Mouse (Mus musculus) stomach, postnatal 0 days (tissue): ENCODE measurements at regions not wholly inside any gene's neighbourhood (a gene's known extent, or its start where the extent isn't known, plus 50 kb on each side); places are given as distances from the start of the nearest gene placed in this dataset.

Experiments
- CTCF ChIP-seq: IDR thresholded peaks from 2 replicates; pipeline ENCODE4 v1.5.1; 2016; ENCODE audit warnings: antibody characterized with exemption, low read depth, mild to moderate bottlenecking, moderate library complexity
- EP300 ChIP-seq: optimal IDR thresholded peaks from 2 replicates; pipeline ENCODE3; 2016; ENCODE audit warnings: antibody characterized with exemption

DNA sequence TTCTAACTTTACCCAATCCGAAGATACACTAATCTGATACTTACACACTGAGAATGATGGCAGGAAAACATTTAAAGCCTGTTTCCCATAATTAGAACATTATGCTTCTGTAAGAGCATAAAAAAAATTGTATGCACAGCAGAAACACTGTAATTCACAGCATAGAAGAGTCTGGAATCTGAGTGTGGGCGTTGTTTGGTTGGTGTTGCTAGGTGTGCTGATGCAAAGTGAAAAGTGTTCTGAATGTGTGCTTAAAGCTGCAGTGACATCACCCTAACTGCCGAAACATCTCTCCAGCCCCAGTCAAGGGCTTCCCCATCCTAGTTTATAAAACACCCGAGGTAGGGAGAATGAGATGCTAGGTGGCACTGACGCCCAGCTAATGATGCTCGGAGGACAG is 63.2 kb upstream of the Slit3 start:
- TF ChIP-seq CTCF (no peak), EP300 (no peak)
